Mouse (Mus musculus) embryonic facial prominence, embryonic 11.5 days (tissue): ENCODE results near the gene Ccdc141. TPM values are rescaled to one million over a fixed set of nuclear protein-coding genes. Genes with fewer than 3 reads are reported as not detected.

Experiments
- ATAC-seq: fragments of 200-750 bp; cut with Nextera tagmentation; replicated peaks from 2 replicates; pipeline ENCODE4 v1.8.0; 2017; ENCODE audit warnings: low read depth; ENCODE audit not compliant: insufficient number of reproducible peaks, low FRiP score, low TSS enrichment
- DNase-seq: peaks from one replicate; pipeline ENCODE4 v3.0.0-alpha.2; 2015; ENCODE audit warnings: low spot score
- H3K27ac ChIP-seq: fragments of 300-500 bp; sonication (generic); replicated peaks from 2 replicates; pipeline ENCODE4 v1.5.1; 2014; ENCODE audit warnings: mild to moderate bottlenecking, low read depth, low read length, control low read depth
- H3K27me3 ChIP-seq: fragments of 300-500 bp; sonication (generic); 2 replicates; pipeline ENCODE4 v1.6.1; 2014; ENCODE audit warnings: mild to moderate bottlenecking, low read length, moderate library complexity, mixed read lengths; ENCODE audit not compliant: control insufficient read depth, insufficient read depth
- H3K36me3 ChIP-seq: fragments of 300-500 bp; sonication (generic); replicated peaks from 2 replicates; pipeline ENCODE4 v1.6.1; 2014; ENCODE audit warnings: low read depth, mild to moderate bottlenecking, low read length, moderate library complexity, mixed read lengths; ENCODE audit not compliant: control insufficient read depth, insufficient read depth
- H3K4me1 ChIP-seq: fragments of 300-500 bp; sonication (generic); 2 replicates; pipeline ENCODE4 v1.6.1; 2014; ENCODE audit warnings: low read length, mixed read lengths; ENCODE audit not compliant: control insufficient read depth, insufficient read depth
- H3K4me2 ChIP-seq: fragments of 300-500 bp; sonication (generic); 2 replicates; pipeline ENCODE4 v1.6.1; 2014; ENCODE audit warnings: low read depth, mild to moderate bottlenecking, control low read depth, low read length, moderate library complexity
- H3K4me3 ChIP-seq: fragments of 300-500 bp; sonication (generic); 2 replicates; pipeline ENCODE4 v1.5.1; 2014; ENCODE audit warnings: low read depth, low read length, control low read depth
- H3K9ac ChIP-seq: fragments of 300-500 bp; sonication (generic); replicated peaks from 2 replicates; pipeline ENCODE4 v1.6.1; 2014; ENCODE audit warnings: mild to moderate bottlenecking, control low read depth, low read length
- H3K9me3 ChIP-seq: fragments of 300-500 bp; sonication (generic); replicated peaks from 2 replicates; pipeline ENCODE4 v1.6.1; 2016; ENCODE audit warnings: mild to moderate bottlenecking, low read length, inconsistent platforms, mixed read lengths; ENCODE audit not compliant: control insufficient read depth
- WGBS: fragments of 180-500 bp; shearing (Covaris S2); extraction: QIAGEN DNeasy Blood & Tissue Kit; methylation state at CpG from one replicate; pipeline ENCODE4 v1.1.7; 2014; 5-methylcytosine and 5-hydroxymethylcytosine counted together
- microRNA-seq: library from miRNA; unstranded; fragments of <30 nt; microRNA quantifications from one replicate; pipeline ENCODE4, GENCODE M21; 2016; ENCODE audit warnings: borderline number of aligned reads
- polyA plus RNA-seq: library from polyadenylated mRNA; unstranded; fragments of >200 nt; fragmentation: Nextera tagmentation; extraction: Ambion mirVana; gene quantifications from 2 replicates; pipeline ENCODE4 v1.2.1, GENCODE M21; 2014

Gene Ccdc141
- polyA plus RNA-seq, 1 experiment from 2014 or later = 5.6 TPM

GRCm38 (mm10) chr2:76962045-76962432, 208.4 kb downstream of the Ccdc141 start:
- no peak overlapping the region for H3K27ac ChIP-seq
- no peaks in the 10 kb centered on the region for H3K36me3 ChIP-seq
- H3K4me1 ChIP-seq = no peaks in the 10 kb centered on the region
- no peaks in the 10 kb centered on the region for H3K9me3 ChIP-seq
- DNase-seq (no peak), ATAC-seq (no peak)
- 91% methylated on average over 6 of the region's 6 CpGs for WGBS
- H3K27me3 ChIP-seq = no peaks in the 10 kb centered on the region
- H3K9ac ChIP-seq = no peak overlapping the region
- H3K4me3 ChIP-seq = no peak overlapping the region
- H3K4me2 ChIP-seq = no peak overlapping the region

- Histone ChIP-seq H3K36me3 (no peaks in the 10 kb centered on the region), H3K27me3 (no peaks in the 10 kb centered on the region), H3K4me3 (no peak overlapping the region), H3K27ac (no peak overlapping the region), H3K4me2 (no peak overlapping the region), H3K4me1 (no peaks in the 10 kb centered on the region), H3K9me3 (no peaks in the 10 kb centered on the region), H3K9ac (no peak overlapping the region)
- DNase-seq (no peak), ATAC-seq (no peak)
- 90% methylated on average over 10 of the region's 10 CpGs for WGBS
These were observed 208.9 kb downstream of the Ccdc141 start for GRCm38 (mm10) chr2:76961420-76962044.

Small RNA genes within 50 kb of the gene (microRNA-seq; reads per million reads assigned to microRNA genes)
- gene Gm44360 = not detected

Other genes with a start within 250 kb of the Ccdc141 start
- gene Ttn, start 188.1 kb downstream of the Ccdc141 start, polyA plus RNA-seq = 3.4 and 5.0 TPM in 2 replicates
- gene Sestd1, start 110.0 kb upstream of the Ccdc141 start, polyA plus RNA-seq = 24.3 and 26.7 TPM in 2 replicates